Mouse (Mus musculus) heart, adult 2 months (tissue): ENCODE results near the gene Pitx2. TPM values are rescaled to one million over a fixed set of nuclear protein-coding genes. Genes with fewer than 3 reads are reported as not detected.

ENCODE experiments used
- DNase-seq, 2 experiments: peaks; one replicate each; pipeline ENCODE4 v3.0.0; 2021
- H3K27ac ChIP-seq: fragments of 200-600 bp; 2 replicates; pipeline ENCODE4 v1.8.1; 2022
- H3K27me3 ChIP-seq: fragments of 200-500 bp; 2 replicates; pipeline ENCODE4 v1.6.1; 2012; ENCODE audit warnings: mild to moderate bottlenecking, low read length, inconsistent platforms, mixed read lengths; ENCODE audit not compliant: control insufficient read depth, insufficient read depth
- H3K36me3 ChIP-seq: fragments of 200-500 bp; 2 replicates; pipeline ENCODE4 v1.6.1; 2012; ENCODE audit warnings: low read length, inconsistent platforms; ENCODE audit not compliant: control insufficient read depth, insufficient read depth
- H3K4me1 ChIP-seq: fragments of 200-500 bp; 2 replicates; pipeline ENCODE4 v1.6.1; 2011; ENCODE audit warnings: low read length; ENCODE audit not compliant: control insufficient read depth, insufficient read depth
- H3K4me3 ChIP-seq: fragments of 200-600 bp; 2 replicates; pipeline ENCODE4 v1.8.1; 2022
- H3K79me2 ChIP-seq: fragments of 200-500 bp; replicated peaks from 2 replicates; pipeline ENCODE4 v1.6.1; 2012; ENCODE audit warnings: mild to moderate bottlenecking, inconsistent platforms, low read length, moderate library complexity, mixed read lengths; ENCODE audit not compliant: control insufficient read depth, insufficient read depth
- H3K9ac ChIP-seq: fragments of 200-500 bp; 2 replicates; pipeline ENCODE4 v1.6.1; 2012; ENCODE audit warnings: low read depth, mild to moderate bottlenecking, control low read depth, inconsistent platforms, low read length, mixed read lengths
- CTCF ChIP-seq: fragments of 200-600 bp; IDR thresholded peaks from 2 replicates; pipeline ENCODE4 v1.8.1; 2022; ENCODE audit warnings: antibody characterized with exemption, mild to moderate bottlenecking, moderate library complexity
- EP300 ChIP-seq: fragments of 200-500 bp; IDR thresholded peaks from 2 replicates; pipeline ENCODE4 v1.6.1; 2011; ENCODE audit warnings: low read depth, low read length, control low read depth; ENCODE audit not compliant: insufficient read depth
- POLR2A ChIP-seq: fragments of 200-500 bp; IDR thresholded peaks from 2 replicates; pipeline ENCODE4 v1.6.1; 2011; ENCODE audit warnings: mild to moderate bottlenecking, low read depth, low read length, control low read depth; ENCODE audit not compliant: insufficient read depth
- WGBS: fragments of 180-500 bp; shearing (Covaris S2); methylation state at CpG from one replicate; pipeline ENCODE4 v1.1.7; 2018; 5-methylcytosine and 5-hydroxymethylcytosine counted together
- intact Hi-C: fragments of 180-260 bp; cut with DNase I; formaldehyde crosslinking; loops from one replicate; pipeline ENCODE4 v1.15.1; 2025
- polyA plus RNA-seq: library from polyadenylated mRNA; depleted of rRNA; stranded (reverse); fragments of >200 nt; gene quantifications from 2 replicates; pipeline ENCODE4 v1.2.3, GENCODE M21; 2012
- total RNA-seq, 2 experiments: library from RNA; stranded (reverse); gene quantifications; 2 replicates each; pipeline ENCODE4 v1.2.3; 2021

Pitx2 gene
- total and polyA plus RNA-seq, 3 experiments, result 0.30 to 2.7 (median 0.76) TPM

GRCm38 (mm10) chr3:129221380-129222260 lies 21.9 kb downstream of the Pitx2 start:
- intact Hi-C loops, result no loop called here
- H3K36me3 ChIP-seq, result no peaks in the 10 kb centered on the region
- H3K4me1 ChIP-seq, result no peaks in the 10 kb centered on the region
- no peak overlapping the region for H3K9ac ChIP-seq
- no peak overlapping the region for H3K4me3 ChIP-seq
- H3K27ac ChIP-seq, result no peak overlapping the region
- no peak for TF ChIP-seq CTCF
- no peak for TF ChIP-seq POLR2A
- no peak for TF ChIP-seq EP300
- DNase-seq, result no peak
- peaks cover 23% of the 10 kb centered on the region for H3K27me3 ChIP-seq
- 28% methylated on average over 24 of the region's 27 CpGs for WGBS
- no peaks in the 10 kb centered on the region for H3K79me2 ChIP-seq

GRCm38 (mm10) chr3:129222448-129223290 lies 23.0 kb downstream of the Pitx2 start:
- H3K4me1 ChIP-seq, result no peaks in the 10 kb centered on the region
- no peak overlapping the region for H3K27ac ChIP-seq
- no peaks in the 10 kb centered on the region for H3K36me3 ChIP-seq
- H3K4me3 ChIP-seq, result no peak overlapping the region
- no peaks in the 10 kb centered on the region for H3K79me2 ChIP-seq
- no peak for TF ChIP-seq CTCF
- no peak for TF ChIP-seq EP300
- no peak for TF ChIP-seq POLR2A
- DNase-seq, result no peak
- WGBS, result 19% methylated on average over 21 of the region's 21 CpGs
- H3K9ac ChIP-seq, result no peak overlapping the region
- H3K27me3 ChIP-seq, result peaks cover 20% of the 10 kb centered on the region
- intact Hi-C loops, result no loop called here

- H3K9ac ChIP-seq, result no peak overlapping the region
- WGBS, result 18% methylated on average over 6 of the region's 6 CpGs
- no peaks in the 10 kb centered on the region for H3K4me1 ChIP-seq
- H3K27me3 ChIP-seq, result peaks cover 17% of the 10 kb centered on the region
- no peaks in the 10 kb centered on the region for H3K36me3 ChIP-seq
- no peak for TF ChIP-seq CTCF
- no peak for TF ChIP-seq EP300
- no peak for TF ChIP-seq POLR2A
- DNase-seq, result no peak
- no peaks in the 10 kb centered on the region for H3K79me2 ChIP-seq
- H3K27ac ChIP-seq, result no peak overlapping the region
- H3K4me3 ChIP-seq, result no peak overlapping the region
- intact Hi-C loops, result no loop called here
Measured at GRCm38 (mm10) chr3:129223401-129223800, 23.7 kb downstream of the Pitx2 start.

GRCm38 (mm10) chr3:129223964-129224805 lies 24.5 kb downstream of the Pitx2 start:
- WGBS, result 3% methylated on average over 26 of the region's 26 CpGs
- no peak overlapping the region for H3K27ac ChIP-seq
- H3K4me3 ChIP-seq, result no peak overlapping the region
- no peak for TF ChIP-seq CTCF
- no peak for TF ChIP-seq EP300
- no peak for TF ChIP-seq POLR2A
- H3K4me1 ChIP-seq, result no peaks in the 10 kb centered on the region
- intact Hi-C loops, result no loop called here
- H3K79me2 ChIP-seq, result no peaks in the 10 kb centered on the region
- no peak overlapping the region for H3K9ac ChIP-seq
- H3K36me3 ChIP-seq, result no peaks in the 10 kb centered on the region
- DNase-seq, result peak in 1 of 2 experiments; percentile 28
- peaks cover 14% of the 10 kb centered on the region for H3K27me3 ChIP-seq

GRCm38 (mm10) chr3:129224806-129225576 lies 25.3 kb downstream of the Pitx2 start:
- DNase-seq, result peak in 1 of 2 experiments; percentile 20
- Histone ChIP-seq H3K4me3 (no peak overlapping the region), H3K4me1 (no peaks in the 10 kb centered on the region), H3K9ac (no peak overlapping the region), H3K27ac (no peak overlapping the region), H3K36me3 (no peaks in the 10 kb centered on the region), H3K79me2 (no peaks in the 10 kb centered on the region), H3K27me3 (peaks cover 14% of the 10 kb centered on the region)
- 4% methylated on average over 40 of the region's 40 CpGs for WGBS
- intact Hi-C loops, result no loop called here
- TF ChIP-seq EP300, result no peak
- TF ChIP-seq CTCF, result no peak
- TF ChIP-seq POLR2A, result no peak
